Mouse (Mus musculus): ENCODE results near the gene Cd47. TPM values are rescaled to one million over a fixed set of nuclear protein-coding genes. Genes with fewer than 3 reads are reported as not detected.

Cd47 gene
- total and polyA plus RNA-seq, 2 experiments from 2014 or later: 32.9 to 77.8 TPM

DNA sequence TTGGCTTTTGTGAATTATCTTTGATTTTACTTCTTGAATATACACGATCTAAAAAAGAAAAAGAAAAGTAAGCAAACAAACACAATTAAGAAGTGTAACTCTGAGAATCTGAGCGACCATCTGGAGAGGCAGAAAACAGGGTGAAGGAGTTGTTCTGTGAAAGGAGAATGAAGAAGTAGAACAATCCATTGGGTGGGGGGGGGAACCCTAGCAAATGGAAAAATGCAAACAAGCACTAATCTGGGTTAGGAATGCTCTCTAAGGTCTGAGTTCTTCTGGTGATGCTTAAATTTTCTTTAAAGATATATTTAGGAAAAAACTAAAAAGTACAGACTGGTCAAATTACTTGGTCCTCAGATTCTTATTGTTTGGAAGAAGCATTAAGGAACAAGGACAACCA lies 11.6 kb downstream of the Cd47 start:
- Histone ChIP-seq H3K4me2 (ENCODE audit: low read depth, low read length) (no peak overlapping the region), H3K9me3 (replicated peaks; ENCODE audit: control insufficient read depth, low read length) (no peaks in the 10 kb centered on the region), H3K27ac (ENCODE audit: low read depth) (no peak overlapping the region), H3K9ac (replicated peaks; ENCODE audit: low read depth, low read length) (no peak overlapping the region), H3K4me1 (ENCODE audit: control insufficient read depth, insufficient read depth) (no peaks in the 10 kb centered on the region), H3K27me3 (ENCODE audit: control insufficient read depth, insufficient read depth, low read length) (no peaks in the 10 kb centered on the region), H3K36me3 (replicated peaks; ENCODE audit: control insufficient read depth, insufficient read depth, low read length) (no peaks in the 10 kb centered on the region), H3K4me3 (ENCODE audit: low read depth, low read length) (no peak overlapping the region)
- no peak for DNase-seq (ENCODE audit: low spot score)
- 82% methylated on average over 2 of the region's 2 CpGs for WGBS
- no peak for ATAC-seq (ENCODE audit: insufficient read depth, low read depth)
- no peak for TF ChIP-seq CTCF (IDR thresholded peaks at IDR 0.05; ENCODE audit: low read depth)
- TF ChIP-seq EP300 (IDR thresholded peaks at IDR 0.05; ENCODE audit: low read depth): no peak

DNA sequence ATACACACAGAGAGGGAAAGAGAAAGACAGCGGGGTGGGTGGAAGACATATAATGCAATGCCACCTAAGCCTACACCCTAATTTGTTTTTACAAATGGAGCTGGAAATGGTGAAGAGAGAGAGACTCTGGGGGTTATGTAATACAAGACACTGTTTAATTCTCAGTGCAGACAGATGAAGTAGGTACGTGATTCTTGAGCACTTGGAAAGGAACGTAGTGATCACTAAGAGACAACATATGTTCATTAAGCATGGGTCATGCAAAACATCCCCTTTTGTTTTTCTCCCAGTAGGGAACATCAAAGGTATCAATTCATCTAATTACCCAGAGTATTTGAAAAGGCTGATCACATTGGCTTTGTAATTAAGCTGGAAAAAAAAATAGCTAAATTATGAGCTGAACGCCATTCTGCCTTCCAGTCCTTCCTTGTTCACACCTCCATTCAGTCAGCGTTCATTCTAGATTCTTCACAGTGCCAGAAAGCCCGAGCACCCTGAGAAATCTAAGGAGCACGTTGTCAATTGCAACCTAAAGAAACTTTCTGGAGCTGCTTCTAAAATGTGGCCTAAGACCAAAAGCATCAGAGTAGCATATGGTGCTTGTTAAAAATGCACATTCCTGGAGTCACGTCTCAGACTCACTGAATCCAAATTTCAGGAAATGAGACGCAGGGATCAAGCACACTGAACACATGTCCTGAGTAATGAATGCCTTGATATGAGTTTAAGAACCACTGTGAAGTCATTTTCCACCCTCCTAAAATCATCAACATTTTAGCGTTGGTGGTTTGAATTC lies 12.7 kb downstream of the Cd47 start:
- Histone ChIP-seq H3K27ac (ENCODE audit: low read depth) (no peak overlapping the region), H3K27me3 (ENCODE audit: control insufficient read depth, insufficient read depth, low read length) (no peaks in the 10 kb centered on the region), H3K9ac (replicated peaks; ENCODE audit: low read depth, low read length) (no peak overlapping the region), H3K4me2 (ENCODE audit: low read depth, low read length) (no peak overlapping the region), H3K9me3 (replicated peaks; ENCODE audit: control insufficient read depth, low read length) (no peaks in the 10 kb centered on the region), H3K4me1 (ENCODE audit: control insufficient read depth, insufficient read depth) (no peaks in the 10 kb centered on the region), H3K36me3 (replicated peaks; ENCODE audit: control insufficient read depth, insufficient read depth, low read length) (no peaks in the 10 kb centered on the region), H3K4me3 (ENCODE audit: low read depth, low read length) (no peak overlapping the region)
- TF ChIP-seq EP300 (IDR thresholded peaks at IDR 0.05; ENCODE audit: low read depth): no peak
- TF ChIP-seq CTCF (IDR thresholded peaks at IDR 0.05; ENCODE audit: low read depth): no peak
- ATAC-seq (ENCODE audit: insufficient read depth, low read depth) (no peak), DNase-seq (ENCODE audit: low spot score) (no peak)
- 77% methylated on average over 10 of the region's 10 CpGs for WGBS

DNA sequence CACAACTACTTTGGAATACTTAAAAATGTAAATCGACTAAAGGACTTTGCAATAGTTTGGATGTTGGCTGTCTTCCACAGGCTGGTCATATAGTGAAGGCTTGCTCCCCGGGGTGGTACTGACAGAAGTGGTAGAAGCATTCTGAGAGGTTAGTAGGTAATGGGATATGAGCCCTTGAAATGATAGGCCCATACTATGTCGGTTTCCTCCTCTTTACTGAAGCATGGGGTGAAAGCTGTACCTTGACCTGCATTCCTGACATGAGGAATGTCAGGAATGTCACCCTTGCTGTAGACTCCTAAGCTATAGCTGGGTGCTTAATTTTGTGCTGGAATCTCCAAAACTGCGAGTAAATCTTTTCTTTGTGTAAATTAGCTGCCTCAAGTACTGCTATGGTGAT lies 14.1 kb downstream of the Cd47 start:
- TF ChIP-seq EP300 (IDR thresholded peaks at IDR 0.05; ENCODE audit: low read depth): no peak
- TF ChIP-seq CTCF (IDR thresholded peaks at IDR 0.05; ENCODE audit: low read depth): no peak
- no peaks in the 10 kb centered on the region for H3K27me3 ChIP-seq (ENCODE audit: control insufficient read depth, insufficient read depth, low read length)
- no peaks in the 10 kb centered on the region for H3K9me3 ChIP-seq (replicated peaks; ENCODE audit: control insufficient read depth, low read length)
- DNase-seq (ENCODE audit: low spot score) (no peak), ATAC-seq (ENCODE audit: insufficient read depth, low read depth) (no peak)
- 57% methylated on average over 4 of the region's 4 CpGs for WGBS
- no peaks in the 10 kb centered on the region for H3K4me1 ChIP-seq (ENCODE audit: control insufficient read depth, insufficient read depth)
- H3K4me2 ChIP-seq (ENCODE audit: low read depth, low read length): no peak overlapping the region
- no peak overlapping the region for H3K27ac ChIP-seq (ENCODE audit: low read depth)
- H3K4me3 ChIP-seq (ENCODE audit: low read depth, low read length): no peak overlapping the region
- no peak overlapping the region for H3K9ac ChIP-seq (replicated peaks; ENCODE audit: low read depth, low read length)
- H3K36me3 ChIP-seq (replicated peaks; ENCODE audit: control insufficient read depth, insufficient read depth, low read length): no peaks in the 10 kb centered on the region

- H3K27ac ChIP-seq (ENCODE audit: low read depth): no peak overlapping the region
- no peaks in the 10 kb centered on the region for H3K36me3 ChIP-seq (replicated peaks; ENCODE audit: control insufficient read depth, insufficient read depth, low read length)
- no peak overlapping the region for H3K9ac ChIP-seq (replicated peaks; ENCODE audit: low read depth, low read length)
- no peak for TF ChIP-seq EP300 (IDR thresholded peaks at IDR 0.05; ENCODE audit: low read depth)
- no peak for TF ChIP-seq CTCF (IDR thresholded peaks at IDR 0.05; ENCODE audit: low read depth)
- H3K27me3 ChIP-seq (ENCODE audit: control insufficient read depth, insufficient read depth, low read length): no peaks in the 10 kb centered on the region
- ATAC-seq (ENCODE audit: insufficient read depth, low read depth) (no peak), DNase-seq (ENCODE audit: low spot score) (no peak)
- H3K4me3 ChIP-seq (ENCODE audit: low read depth, low read length): no peak overlapping the region
- no peak overlapping the region for H3K4me2 ChIP-seq (ENCODE audit: low read depth, low read length)
- WGBS: 81% methylated on average over 3 of the region's 3 CpGs
- no peaks in the 10 kb centered on the region for H3K9me3 ChIP-seq (replicated peaks; ENCODE audit: control insufficient read depth, low read length)
- no peaks in the 10 kb centered on the region for H3K4me1 ChIP-seq (ENCODE audit: control insufficient read depth, insufficient read depth)
These were observed 16.6 kb downstream of the Cd47 start for GRCm38 (mm10) chr16:49816889-49817288.

GRCm38 (mm10) chr16:49818146-49818545 lies 17.8 kb downstream of the Cd47 start:
- H3K4me1 ChIP-seq (ENCODE audit: control insufficient read depth, insufficient read depth): no peaks in the 10 kb centered on the region
- no peak overlapping the region for H3K9ac ChIP-seq (replicated peaks; ENCODE audit: low read depth, low read length)
- DNase-seq (ENCODE audit: low spot score): no peak
- H3K9me3 ChIP-seq (replicated peaks; ENCODE audit: control insufficient read depth, low read length): no peaks in the 10 kb centered on the region
- ATAC-seq (ENCODE audit: insufficient read depth, low read depth): no peak
- 60% methylated on average over 5 of the region's 5 CpGs for WGBS
- no peak overlapping the region for H3K4me2 ChIP-seq (ENCODE audit: low read depth, low read length)
- TF ChIP-seq EP300 (IDR thresholded peaks at IDR 0.05; ENCODE audit: low read depth): no peak
- no peak for TF ChIP-seq CTCF (IDR thresholded peaks at IDR 0.05; ENCODE audit: low read depth)
- H3K27me3 ChIP-seq (ENCODE audit: control insufficient read depth, insufficient read depth, low read length): no peaks in the 10 kb centered on the region
- H3K4me3 ChIP-seq (ENCODE audit: low read depth, low read length): no peak overlapping the region
- no peaks in the 10 kb centered on the region for H3K36me3 ChIP-seq (replicated peaks; ENCODE audit: control insufficient read depth, insufficient read depth, low read length)
- no peak overlapping the region for H3K27ac ChIP-seq (ENCODE audit: low read depth)

- Histone ChIP-seq H3K9me3 (replicated peaks; ENCODE audit: control insufficient read depth, low read length) (no peaks in the 10 kb centered on the region), H3K27me3 (ENCODE audit: control insufficient read depth, insufficient read depth, low read length) (no peaks in the 10 kb centered on the region), H3K27ac (ENCODE audit: low read depth) (peak overlapping the region; percentile 30; the same call in 1 of the 2 replicates), H3K4me1 (ENCODE audit: control insufficient read depth, insufficient read depth) (no peaks in the 10 kb centered on the region), H3K9ac (replicated peaks; ENCODE audit: low read depth, low read length) (no peak overlapping the region), H3K36me3 (replicated peaks; ENCODE audit: control insufficient read depth, insufficient read depth, low read length) (no peaks in the 10 kb centered on the region), H3K4me3 (ENCODE audit: low read depth, low read length) (no peak overlapping the region), H3K4me2 (ENCODE audit: low read depth, low read length) (no peak overlapping the region)
- TF ChIP-seq CTCF (IDR thresholded peaks at IDR 0.05; ENCODE audit: low read depth) (no peak), EP300 (IDR thresholded peaks at IDR 0.05; ENCODE audit: low read depth) (no peak)
- WGBS: 57% methylated on average over 6 of the region's 6 CpGs
- no peak for ATAC-seq (ENCODE audit: insufficient read depth, low read depth)
- no peak for DNase-seq (ENCODE audit: low spot score)
These were observed 18.3 kb downstream of the Cd47 start for GRCm38 (mm10) chr16:49818627-49819026.

All from heart, postnatal 0 days (tissue).